Mouse (Mus musculus): ENCODE measurements around the gene Tmem235. TPM values are rescaled to one million over a fixed set of nuclear protein-coding genes. Genes with fewer than 3 reads are reported as not detected.
"Not testable (repeated sequence)": the region's sequence is repeated elsewhere in the genome, so short reads cannot be mapped to it uniquely, and the experiment has no call there.

The Tmem235 gene
- not detected in 2 replicates for polyA plus RNA-seq (2012; rRNA removed)

- no peaks in the 10 kb centered on the region for H3K4me1 ChIP-seq (ENCODE audit: control insufficient read depth, insufficient read depth, insufficient read length)
- no peak for DNase-seq (ENCODE audit: low read depth in 1 of 2, low spot score in 2 of 2)
- 5% methylated on average over 23 of the region's 23 CpGs for WGBS
- no peak within 1 kb of the TSS for H3K4me3 ChIP-seq (ENCODE audit: extremely low read depth, insufficient read depth, insufficient read length)
- TF ChIP-seq CTCF (IDR thresholded peaks at IDR 0.05; ENCODE audit: extremely low read depth, insufficient read depth, insufficient read length, insufficient replicate concordance) (no peak), POLR2A (IDR thresholded peaks at IDR 0.05; ENCODE audit: low read depth, low read length) (no peak)
- peaks cover 3% of the 10 kb centered on the region; the same call in 1 of the 2 replicates for H3K27me3 ChIP-seq (ENCODE audit: control insufficient read depth, insufficient read depth, low read length)
- no peak within 1 kb of the TSS for H3K27ac ChIP-seq (ENCODE audit: insufficient read depth, low read length)
- H3K36me3 ChIP-seq (ENCODE audit: control insufficient read depth, insufficient read depth, low read length) = no peaks in the 10 kb centered on the region
Measured at GRCm38 (mm10) chr11:117860601-117861000, at the start of gene Tmem235. TSS of gene Tmem235 (plus strand) at chr11:117860752.

GRCm38 (mm10) chr11:117813867-117814266 lies 46.7 kb upstream of the Tmem235 start:
- TF ChIP-seq POLR2A (IDR thresholded peaks at IDR 0.05; ENCODE audit: low read depth, low read length) (no peak), CTCF (IDR thresholded peaks at IDR 0.05; ENCODE audit: extremely low read depth, insufficient read depth, insufficient read length, insufficient replicate concordance) (no peak)
- no peak overlapping the region for H3K4me3 ChIP-seq (ENCODE audit: extremely low read depth, insufficient read depth, insufficient read length)
- DNase-seq (ENCODE audit: low read depth in 1 of 2, low spot score in 2 of 2) = no peak
- peaks cover 35% of the 10 kb centered on the region for H3K36me3 ChIP-seq (ENCODE audit: control insufficient read depth, insufficient read depth, low read length)
- peak overlapping the region; percentile 12; the same call in 1 of the 2 replicates for H3K27ac ChIP-seq (ENCODE audit: insufficient read depth, low read length)
- peaks cover 5% of the 10 kb centered on the region; the same call in 1 of the 2 replicates for H3K4me1 ChIP-seq (ENCODE audit: control insufficient read depth, insufficient read depth, insufficient read length)
- no peaks in the 10 kb centered on the region for H3K27me3 ChIP-seq (ENCODE audit: control insufficient read depth, insufficient read depth, low read length)
- WGBS = 65% methylated on average over 5 of the region's 5 CpGs

- Histone ChIP-seq H3K36me3 (ENCODE audit: control insufficient read depth, insufficient read depth, low read length) (peaks cover 39% of the 10 kb centered on the region), H3K27ac (ENCODE audit: insufficient read depth, low read length) (no peak overlapping the region), H3K27me3 (ENCODE audit: control insufficient read depth, insufficient read depth, low read length) (no peaks in the 10 kb centered on the region), H3K4me1 (ENCODE audit: control insufficient read depth, insufficient read depth, insufficient read length) (no peaks in the 10 kb centered on the region; the same call in 1 of the 2 replicates), H3K4me3 (ENCODE audit: extremely low read depth, insufficient read depth, insufficient read length) (no peak overlapping the region)
- WGBS = 93% methylated on average over 6 of the region's 6 CpGs
- no peak for DNase-seq (ENCODE audit: low read depth in 1 of 2, low spot score in 2 of 2)
- TF ChIP-seq CTCF (IDR thresholded peaks at IDR 0.05; ENCODE audit: extremely low read depth, insufficient read depth, insufficient read length, insufficient replicate concordance) = no peak
- no peak for TF ChIP-seq POLR2A (IDR thresholded peaks at IDR 0.05; ENCODE audit: low read depth, low read length)
Measured at GRCm38 (mm10) chr11:117814704-117815366, 45.7 kb upstream of the Tmem235 start.

- not testable (repeated sequence) for H3K4me1 ChIP-seq (ENCODE audit: control insufficient read depth, insufficient read depth, insufficient read length); H3K27me3 ChIP-seq (ENCODE audit: control insufficient read depth, insufficient read depth, low read length); DNase-seq (ENCODE audit: low read depth in 1 of 2, low spot score in 2 of 2); H3K27ac ChIP-seq (ENCODE audit: insufficient read depth, low read length); H3K4me3 ChIP-seq (ENCODE audit: extremely low read depth, insufficient read depth, insufficient read length)
- 89% methylated on average over 9 of the region's 9 CpGs for WGBS
- peaks cover 41% of the 10 kb centered on the region for H3K36me3 ChIP-seq (ENCODE audit: control insufficient read depth, insufficient read depth, low read length)
Measured at GRCm38 (mm10) chr11:117815850-117816249, 44.7 kb upstream of the Tmem235 start.

- Histone ChIP-seq H3K4me1 (ENCODE audit: control insufficient read depth, insufficient read depth, insufficient read length) (no peaks in the 10 kb centered on the region; the same call in 1 of the 2 replicates), H3K27ac (ENCODE audit: insufficient read depth, low read length) (no peak overlapping the region), H3K36me3 (ENCODE audit: control insufficient read depth, insufficient read depth, low read length) (peaks cover 44% of the 10 kb centered on the region), H3K4me3 (ENCODE audit: extremely low read depth, insufficient read depth, insufficient read length) (no peak overlapping the region), H3K27me3 (ENCODE audit: control insufficient read depth, insufficient read depth, low read length) (no peaks in the 10 kb centered on the region)
- TF ChIP-seq POLR2A (IDR thresholded peaks at IDR 0.05; ENCODE audit: low read depth, low read length) (no peak), CTCF (IDR thresholded peaks at IDR 0.05; ENCODE audit: extremely low read depth, insufficient read depth, insufficient read length, insufficient replicate concordance) (no peak)
- no peak for DNase-seq (ENCODE audit: low read depth in 1 of 2, low spot score in 2 of 2)
- 87% methylated on average over 13 of the region's 13 CpGs for WGBS
Measured at GRCm38 (mm10) chr11:117816389-117816996, 44.1 kb upstream of the Tmem235 start.

GRCm38 (mm10) chr11:117819095-117819494 lies 41.5 kb upstream of the Tmem235 start:
- H3K27ac ChIP-seq (ENCODE audit: insufficient read depth, low read length) = no peak overlapping the region

GRCm38 (mm10) chr11:117820173-117820572 lies 40.4 kb upstream of the Tmem235 start:
- TF ChIP-seq CTCF (IDR thresholded peaks at IDR 0.05; ENCODE audit: extremely low read depth, insufficient read depth, insufficient read length, insufficient replicate concordance) (no peak), POLR2A (IDR thresholded peaks at IDR 0.05; ENCODE audit: low read depth, low read length) (no peak)
- Histone ChIP-seq H3K27me3 (ENCODE audit: control insufficient read depth, insufficient read depth, low read length) (no peaks in the 10 kb centered on the region), H3K36me3 (ENCODE audit: control insufficient read depth, insufficient read depth, low read length) (peaks cover 32% of the 10 kb centered on the region), H3K4me3 (ENCODE audit: extremely low read depth, insufficient read depth, insufficient read length) (no peak overlapping the region), H3K4me1 (ENCODE audit: control insufficient read depth, insufficient read depth, insufficient read length) (peaks cover 8% of the 10 kb centered on the region; the same call in 1 of the 2 replicates), H3K27ac (ENCODE audit: insufficient read depth, low read length) (no peak overlapping the region)
- DNase-seq (ENCODE audit: low read depth in 1 of 2, low spot score in 2 of 2) = no peak
- WGBS = 97% methylated on average over 7 of the region's 7 CpGs

More at GRCm38 (mm10) chr11:117819095-117819494, 41.5 kb upstream of the Tmem235 start:
- no peak for TF ChIP-seq POLR2A (IDR thresholded peaks at IDR 0.05; ENCODE audit: low read depth, low read length)
- TF ChIP-seq CTCF (IDR thresholded peaks at IDR 0.05; ENCODE audit: extremely low read depth, insufficient read depth, insufficient read length, insufficient replicate concordance) = no peak
- Histone ChIP-seq H3K27me3 (ENCODE audit: control insufficient read depth, insufficient read depth, low read length) (no peaks in the 10 kb centered on the region), H3K4me1 (ENCODE audit: control insufficient read depth, insufficient read depth, insufficient read length) (0 out of 2 replicates have a peak, but pooled peaks cover under 1% of the 10 kb centered on the region), H3K36me3 (ENCODE audit: control insufficient read depth, insufficient read depth, low read length) (peaks cover 39% of the 10 kb centered on the region), H3K4me3 (ENCODE audit: extremely low read depth, insufficient read depth, insufficient read length) (no peak overlapping the region)
- WGBS = 91% methylated on average over 8 of the region's 8 CpGs
- no peak for DNase-seq (ENCODE audit: low read depth in 1 of 2, low spot score in 2 of 2)

Data from spleen, adult 2 months (tissue).